Mouse (Mus musculus) cortical plate, adult 2 months (tissue): ENCODE measurements at regions not wholly inside any gene's neighbourhood (a gene's known extent, or its start where the extent isn't known, plus 50 kb on each side); places are given as distances from the start of the nearest gene placed in this dataset.

Experiments used
- CTCF ChIP-seq: fragments of 200-500 bp; IDR thresholded peaks from 2 replicates; pipeline ENCODE4 v1.5.1; 2011; ENCODE audit warnings: mild to moderate bottlenecking, control low read depth, low read length; ENCODE audit not compliant: insufficient read depth; ENCODE audit errors: extremely low read depth
- POLR2A ChIP-seq: fragments of 200-500 bp; IDR thresholded peaks from 2 replicates; pipeline ENCODE4 v1.6.1; 2011; ENCODE audit warnings: mild to moderate bottlenecking, low read length, control low read depth; ENCODE audit not compliant: insufficient read depth; ENCODE audit errors: extremely low read depth

- TF ChIP-seq CTCF: no peak
- no peak for TF ChIP-seq POLR2A
Observed at GRCm38 (mm10) chr15:87421743-87422142, 122.4 kb upstream of the Fam19a5 start.
